Mouse (Mus musculus) heart, postnatal 0 days (tissue): ENCODE results near the gene Gm10837.

Experiments used
- CTCF ChIP-seq: IDR thresholded peaks from 2 replicates; pipeline ENCODE4 v1.5.1; 2016; ENCODE audit warnings: antibody characterized with exemption, control low read depth, low read depth
- EP300 ChIP-seq: IDR thresholded peaks from 2 replicates; pipeline ENCODE4 v1.6.1; 2016; ENCODE audit warnings: antibody characterized with exemption, low read depth

DNA sequence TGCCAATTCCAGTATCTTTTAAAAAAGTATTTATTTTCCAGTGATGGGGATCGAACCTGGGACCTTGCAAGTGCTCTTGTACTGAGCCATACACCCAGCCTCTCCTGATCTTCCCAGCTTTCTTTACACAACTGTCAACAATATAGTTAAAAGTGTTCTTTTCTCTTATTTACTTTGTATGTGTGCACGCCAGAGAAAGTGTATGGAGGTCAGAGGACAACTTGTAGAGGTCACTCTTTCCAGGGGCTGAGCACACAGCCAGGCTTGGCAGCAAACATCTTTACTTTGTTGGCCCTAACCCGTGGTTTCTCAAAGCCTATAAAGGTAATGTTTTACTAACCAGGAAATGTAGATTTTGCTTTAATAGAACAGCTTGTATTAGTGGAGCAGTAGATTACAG lies 21.1 kb downstream of the Gm10837 start:
- no peak for TF ChIP-seq CTCF
- TF ChIP-seq EP300, result no peak
